Mouse (Mus musculus) c-Kit-negative CD71-positive TER-119-positive erythroid progenitor cells, embryonic 14.5 days (primary cell): ENCODE measurements around the gene Ltb4r2.

Experiments used
- DNase-seq: peaks from one replicate; pipeline ENCODE4 v3.0.0-alpha.2; 2013; ENCODE audit warnings: low read depth, low spot score

Ltb4r2 gene

GRCm38 (mm10) chr14:55780736-55781135 is 19.5 kb downstream of the Ltb4r2 start:
- DNase-seq = no peak

DNA sequence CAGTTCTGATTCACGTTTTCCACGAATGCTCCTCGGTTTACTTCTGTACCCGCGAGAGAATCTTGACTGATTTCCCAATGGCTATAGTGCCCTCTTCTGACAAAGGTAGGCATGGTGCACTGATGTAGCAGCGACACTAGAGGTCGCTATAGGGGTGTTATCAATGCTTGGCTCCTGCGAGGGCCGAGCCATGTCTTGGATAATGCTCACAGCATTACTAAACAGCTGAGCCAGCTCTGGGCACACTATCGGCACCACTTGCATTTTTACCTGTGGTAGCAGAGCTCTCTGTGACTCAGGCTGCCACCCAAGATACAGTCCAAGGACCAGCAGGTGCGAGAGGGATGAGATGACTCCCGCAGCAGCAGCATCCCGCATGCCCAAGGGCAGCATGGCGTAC is 20.1 kb downstream of the Ltb4r2 start:
- no peak for DNase-seq

GRCm38 (mm10) chr14:55782361-55782960 is 21.2 kb downstream of the Ltb4r2 start:
- no peak for DNase-seq

- DNase-seq = no peak
Measured at GRCm38 (mm10) chr14:55783171-55783957, 22.1 kb downstream of the Ltb4r2 start.

DNA sequence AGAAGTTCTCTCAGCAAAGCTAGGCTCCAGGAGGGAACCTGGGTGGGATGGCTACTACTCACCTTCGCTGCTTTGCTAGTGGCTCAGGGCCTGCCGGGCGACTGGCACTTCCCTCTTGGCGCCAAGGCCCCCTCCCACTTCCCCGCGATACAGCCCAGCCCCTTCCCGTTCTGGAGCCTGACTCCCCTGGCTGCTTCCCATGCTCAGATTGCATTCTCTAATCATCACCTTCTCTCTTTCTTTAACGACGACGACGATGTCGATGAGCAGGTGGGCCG is 22.7 kb downstream of the Ltb4r2 start, which contains the start of gene Adcy4:
TSS of gene Adcy4 (minus strand) at position 138 of the 278 bp plus-strand sequence.
- no peak for DNase-seq

DNA sequence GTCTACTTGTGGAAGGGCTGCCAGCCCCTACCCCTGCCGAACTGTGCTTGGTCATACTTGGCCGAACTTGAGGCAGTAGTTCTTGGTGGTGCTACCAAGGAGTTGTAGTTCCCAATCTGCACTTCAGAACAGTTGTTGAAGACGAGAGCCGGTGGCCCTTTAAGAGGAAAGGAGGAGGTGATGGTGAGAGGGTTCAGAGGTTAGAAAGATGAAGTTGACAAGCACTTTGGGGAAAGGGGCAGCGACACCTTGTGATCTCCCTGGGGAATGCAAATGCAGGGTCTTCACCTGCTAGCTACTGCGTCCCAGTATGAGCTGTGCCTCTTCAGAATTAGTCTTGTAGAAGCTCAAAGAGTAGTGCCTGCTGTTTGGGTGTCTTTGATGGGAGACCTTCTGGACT is 24.0 kb downstream of the Ltb4r2 start:
- DNase-seq = no peak

DNA sequence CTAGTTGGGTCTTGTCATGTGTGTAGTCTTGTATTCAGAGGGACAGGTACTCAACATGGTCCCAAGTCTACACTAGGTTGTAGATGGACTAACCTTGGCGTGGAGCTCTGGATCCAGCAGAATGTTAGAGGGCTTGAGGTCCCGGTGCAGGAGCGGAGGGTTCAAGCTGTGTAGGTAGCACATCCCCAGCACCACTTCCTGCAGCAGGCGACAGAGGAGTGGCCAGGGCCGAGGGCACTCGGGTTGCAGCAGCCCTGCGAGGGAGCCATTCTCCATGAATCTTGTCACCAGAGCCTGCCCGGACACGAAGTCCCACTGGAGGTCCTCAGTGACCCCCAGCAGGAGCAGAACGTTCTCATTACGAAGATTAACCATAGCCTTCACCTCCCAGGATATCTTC is 26.5 kb downstream of the Ltb4r2 start:
- no peak for DNase-seq

- DNase-seq = no peak
Measured at GRCm38 (mm10) chr14:55788256-55789050, 27.2 kb downstream of the Ltb4r2 start, which contains the start of gene Ripk3. Gene Ripk3, minus strand, starts transcription at chr14:55788865.

- no peak for DNase-seq
Measured at GRCm38 (mm10) chr14:55793461-55793860, 32.2 kb downstream of the Ltb4r2 start.

DNA sequence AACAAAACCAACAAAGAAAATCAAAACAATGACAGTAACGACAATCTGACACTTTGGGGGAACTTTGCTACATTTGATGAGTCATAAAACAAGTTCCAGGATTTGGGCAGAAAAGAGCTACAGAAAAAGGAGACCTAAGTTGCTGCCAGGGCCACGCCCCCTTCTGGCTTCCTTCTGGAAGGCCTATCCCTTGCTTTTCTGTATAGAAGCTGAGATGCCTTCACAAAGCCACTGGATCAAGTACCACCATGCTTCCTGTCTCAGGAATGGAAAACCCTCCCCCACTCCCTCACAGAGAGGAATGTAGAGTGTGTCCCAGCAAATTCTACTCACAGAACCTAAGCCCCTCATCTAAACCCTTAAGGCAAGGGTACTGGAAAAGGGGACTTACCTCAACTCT is 32.7 kb downstream of the Ltb4r2 start:
- no peak for DNase-seq

DNA sequence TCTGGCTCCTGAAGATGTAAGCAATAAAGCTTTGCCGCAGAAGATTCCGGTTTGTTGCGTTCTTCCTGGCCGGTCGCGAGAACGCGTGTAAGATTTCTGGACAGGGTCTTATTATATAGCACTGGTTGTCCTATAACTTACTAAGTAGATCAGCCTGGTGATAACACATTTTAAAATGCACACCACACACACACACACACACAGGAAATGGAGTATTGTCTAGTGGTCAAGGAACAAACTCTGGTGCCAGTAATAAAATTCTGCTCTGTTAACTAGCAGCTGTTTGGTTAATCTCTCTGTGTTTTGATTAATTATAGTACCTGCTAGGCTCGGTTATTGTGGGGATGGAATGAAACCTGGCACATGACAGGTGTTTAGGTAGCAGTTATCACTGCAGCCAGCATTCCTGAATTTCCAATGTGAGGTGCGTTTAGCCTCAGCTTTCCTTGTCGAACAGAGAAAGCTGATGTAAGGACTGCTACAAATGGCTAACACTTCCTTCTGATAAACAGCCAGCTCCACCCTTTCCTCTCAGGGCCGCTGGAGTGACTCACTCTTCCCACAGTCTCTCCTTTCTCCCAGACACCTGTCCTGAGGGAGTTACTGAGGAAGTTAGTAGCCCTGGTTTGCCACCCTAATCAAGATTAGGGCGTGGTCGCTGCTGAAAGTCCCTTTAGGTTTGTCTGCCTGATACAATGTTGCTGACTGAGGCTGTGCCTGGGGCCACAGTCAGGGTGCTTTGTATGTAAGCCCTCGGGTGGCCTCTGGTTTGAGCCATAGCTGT is 34.3 kb downstream of the Ltb4r2 start:
- no peak for DNase-seq
